Mouse (Mus musculus) bone marrow, adult 2 months (tissue): Measurements from ENCODE around the gene Pdcl3.

ENCODE experiments used
- CTCF ChIP-seq: fragments of 200-500 bp; IDR thresholded peaks from 2 replicates; pipeline ENCODE4 v1.5.1; 2011; ENCODE audit warnings: low read length, control low read depth; ENCODE audit not compliant: control insufficient read depth, insufficient read depth
- POLR2A ChIP-seq: fragments of 200-500 bp; IDR thresholded peaks from 2 replicates; pipeline ENCODE4 v1.6.1; 2011; ENCODE audit warnings: low read depth, mild to moderate bottlenecking, control low read depth, low read length, borderline replicate concordance; ENCODE audit not compliant: control insufficient read depth

GRCm38 (mm10) chr1:39001106-39001505 lies 15.7 kb downstream of the Pdcl3 start:
- TF ChIP-seq CTCF (peak; percentile 52), POLR2A (no peak)
